Mouse (Mus musculus): ENCODE results near the gene Tnfrsf12a.
A peak's percentile ranks its signal among the peaks of the same experiment; 100 is the strongest.

The Tnfrsf12a gene

GRCm38 (mm10) chr17:23677236-23677679 lies at the start of gene Tnfrsf12a:
Gene Tnfrsf12a (minus strand): TSS chr17:23677468.
- peak; percentile 82 for DNase-seq (ENCODE audit: low read depth)

- no peak for DNase-seq (ENCODE audit: low read depth)
Measured at GRCm38 (mm10) chr17:23726758-23727142, 49.5 kb upstream of the Tnfrsf12a start.

GRCm38 (mm10) chr17:23725999-23726757 lies 48.9 kb upstream of the Tnfrsf12a start, which contains the start of gene Pkmyt1:
Gene Pkmyt1 (plus strand): TSS chr17:23726336.
- peak; percentile 89 for DNase-seq (ENCODE audit: low read depth)

- no peak for DNase-seq (ENCODE audit: low read depth)
Measured at GRCm38 (mm10) chr17:23725477-23725876, 48.2 kb upstream of the Tnfrsf12a start.

- DNase-seq (ENCODE audit: low read depth): no peak
Measured at GRCm38 (mm10) chr17:23722376-23723125, 45.3 kb upstream of the Tnfrsf12a start, which contains the start of gene 1520401A03Rik. Gene 1520401A03Rik (minus strand): TSS chr17:23722783.

GRCm38 (mm10) chr17:23721886-23722285 lies 44.6 kb upstream of the Tnfrsf12a start:
- no peak for DNase-seq (ENCODE audit: low read depth)

- DNase-seq (ENCODE audit: low read depth): no peak
Measured at GRCm38 (mm10) chr17:23719455-23719854, 42.2 kb upstream of the Tnfrsf12a start.

- no peak for DNase-seq (ENCODE audit: low read depth)
Measured at GRCm38 (mm10) chr17:23717003-23717402, 39.7 kb upstream of the Tnfrsf12a start.

- peak; percentile 57 for DNase-seq (ENCODE audit: low read depth)
Measured at GRCm38 (mm10) chr17:23706212-23706611, 28.9 kb upstream of the Tnfrsf12a start.

GRCm38 (mm10) chr17:23705525-23706104 lies 28.3 kb upstream of the Tnfrsf12a start:
- DNase-seq (ENCODE audit: low read depth): no peak

- DNase-seq (ENCODE audit: low read depth): no peak
Measured at GRCm38 (mm10) chr17:23704741-23705140, 27.5 kb upstream of the Tnfrsf12a start.

GRCm38 (mm10) chr17:23703301-23703700 lies 26.0 kb upstream of the Tnfrsf12a start:
- DNase-seq (ENCODE audit: low read depth): no peak

- DNase-seq (ENCODE audit: low read depth): peak; percentile 85
Measured at GRCm38 (mm10) chr17:23700079-23700478, 22.8 kb upstream of the Tnfrsf12a start.

GRCm38 (mm10) chr17:23699131-23700077 lies 22.1 kb upstream of the Tnfrsf12a start:
- no peak for DNase-seq (ENCODE audit: low read depth)

GRCm38 (mm10) chr17:23695801-23696200 lies 18.5 kb upstream of the Tnfrsf12a start:
- no peak for DNase-seq (ENCODE audit: low read depth)

- no peak for DNase-seq (ENCODE audit: low read depth)
Measured at GRCm38 (mm10) chr17:23694491-23694890, 17.2 kb upstream of the Tnfrsf12a start.

- DNase-seq (ENCODE audit: low read depth): no peak
Measured at GRCm38 (mm10) chr17:23683856-23684672, 6.8 kb upstream of the Tnfrsf12a start, which contains the start of gene Cldn9. Gene Cldn9 (minus strand): TSS chr17:23684026.

- DNase-seq (ENCODE audit: low read depth): no peak
Measured at GRCm38 (mm10) chr17:23683226-23683625, 6.0 kb upstream of the Tnfrsf12a start.

GRCm38 (mm10) chr17:23682530-23682929 lies 5.3 kb upstream of the Tnfrsf12a start:
- no peak for DNase-seq (ENCODE audit: low read depth)

GRCm38 (mm10) chr17:23682092-23682491 lies 4.8 kb upstream of the Tnfrsf12a start:
- no peak for DNase-seq (ENCODE audit: low read depth)

Data from c-Kit-positive CD71-negative TER-119-negative erythroid progenitor cells, embryonic 14.5 days (primary cell).